Mouse (Mus musculus): ENCODE measurements around the gene Phgdh.

GRCm38 (mm10) chr3:98368283-98368682, 28.5 kb upstream of the Phgdh start:
- TF ChIP-seq CTCF (IDR thresholded peaks at IDR 0.05; ENCODE audit: borderline replicate concordance, extremely low read depth, insufficient read depth, insufficient read length): no peak
- TF ChIP-seq POLR2A (IDR thresholded peaks at IDR 0.05; ENCODE audit: borderline replicate concordance, extremely low read depth, insufficient read depth, insufficient read length, poor library complexity, severe bottlenecking): no peak
